8 mouse cellular contexts compared by ENCODE assay signal in genomic region chr16:18443385-18443841, GRCm38 (mm10). TPM values are rescaled to one million over a fixed set of nuclear protein-coding genes. Genes with fewer than 3 reads are reported as not detected.
DNase-seq lines count a peak whose midpoint lies in the region; ATAC-seq and TF ChIP-seq lines count a peak whose summit lies in the region.

No protein-coding gene starts in this region.

- ATAC-seq in forebrain, embryonic 12.5 days (ENCODE audit: low FRiP score): peak; percentile 90
- peak; percentile 88 for ATAC-seq in heart, postnatal 0 days (ENCODE audit: insufficient read depth, low read depth)
- ATAC-seq in liver, embryonic 15.5 days (ENCODE audit: insufficient read depth): peak; percentile 62
- peak; percentile 90 for ATAC-seq in neural tube, embryonic 14.5 days (ENCODE audit: low read depth)

- no peak overlapping the region for H3K27ac ChIP-seq in CH12.LX (ENCODE audit: insufficient read depth, low read depth)
- no peak overlapping the region for H3K27ac ChIP-seq in forebrain, embryonic 12.5 days
- H3K27ac ChIP-seq in heart, postnatal 0 days (ENCODE audit: low read depth): no peak overlapping the region
- 0 out of 2 replicates have a peak overlapping the region, but pooled peaks have one; percentile 2 for H3K27ac ChIP-seq in liver, embryonic 15.5 days (replicated peaks)
- H3K27ac ChIP-seq in neural tube, embryonic 14.5 days (ENCODE audit: low read depth, low read length): no peak overlapping the region

- in situ Hi-C loops in CH12.LX (cut with MboI; ENCODE audit: low pct_ligation_motif_present, low pct_unique_long_range_greater_than_20kb, low sequenced_read_pairs): loop anchor here (5.0 kb wide), 1 partner anchor 169 kb away; no protein-coding TSS in a partner anchor

- peaks cover 29 to 76% of the 10 kb centered on the region in 2 experiments for H3K36me3 ChIP-seq in CH12.LX (replicated peaks in 1 of 2; ENCODE audit: control insufficient read depth in 1 of 2, insufficient read depth in 1 of 2, low read length in 1 of 2)
- peaks cover 10% of the 10 kb centered on the region; the same call in 1 of the 2 replicates for H3K36me3 ChIP-seq in forebrain, embryonic 12.5 days (replicated peaks)
- H3K36me3 ChIP-seq in heart, postnatal 0 days (replicated peaks; ENCODE audit: control insufficient read depth, insufficient read depth, low read length): peaks cover 30% of the 10 kb centered on the region
- peaks cover 98% of the 10 kb centered on the region for H3K36me3 ChIP-seq in liver, embryonic 15.5 days (replicated peaks)
- H3K36me3 ChIP-seq in neural tube, embryonic 14.5 days (ENCODE audit: control insufficient read depth, insufficient read depth, low read length): peaks cover 6% of the 10 kb centered on the region; the same call in 1 of the 2 replicates

- 28% methylated on average over 8 of the region's 8 CpGs for WGBS in forebrain, embryonic 12.5 days
- WGBS in heart, postnatal 0 days: 11% methylated on average over 8 of the region's 8 CpGs
- WGBS in liver, embryonic 15.5 days (ENCODE audit: insufficient replicate concordance): 18% methylated on average over 8 of the region's 8 CpGs
- WGBS in neural tube, embryonic 14.5 days: 29% methylated on average over 8 of the region's 8 CpGs

- no peaks in the 10 kb centered on the region for H3K9me3 ChIP-seq in CH12.LX (replicated peaks; ENCODE audit: low read length)
- H3K9me3 ChIP-seq in forebrain, embryonic 12.5 days: no peaks in the 10 kb centered on the region
- H3K9me3 ChIP-seq in heart, postnatal 0 days (replicated peaks; ENCODE audit: control insufficient read depth, low read length): no peaks in the 10 kb centered on the region
- H3K9me3 ChIP-seq in liver, embryonic 15.5 days (replicated peaks): no peaks in the 10 kb centered on the region
- H3K9me3 ChIP-seq in neural tube, embryonic 14.5 days (ENCODE audit: control insufficient read depth, low read length): no peaks in the 10 kb centered on the region

- H3K4me2 ChIP-seq in CH12.LX (ENCODE audit: insufficient read depth, low read depth, poor library complexity, severe bottlenecking): no peak overlapping the region
- H3K4me2 ChIP-seq in forebrain, embryonic 12.5 days: no peak overlapping the region
- no peak overlapping the region for H3K4me2 ChIP-seq in heart, postnatal 0 days (ENCODE audit: low read depth, low read length)
- no peak overlapping the region for H3K4me2 ChIP-seq in liver, embryonic 15.5 days
- H3K4me2 ChIP-seq in neural tube, embryonic 14.5 days (ENCODE audit: low read depth, low read length): no peak overlapping the region

- no peak overlapping the region for H3K4me3 ChIP-seq in CH12.LX (replicated peaks in 1 of 3; ENCODE audit: low read depth in 2 of 3, low read length in 2 of 3, poor library complexity in 1 of 3)
- H3K4me3 ChIP-seq in forebrain, embryonic 12.5 days (replicated peaks): no peak overlapping the region
- H3K4me3 ChIP-seq in heart, postnatal 0 days (ENCODE audit: low read depth, low read length): no peak overlapping the region
- no peak overlapping the region for H3K4me3 ChIP-seq in liver, embryonic 15.5 days (replicated peaks)
- H3K4me3 ChIP-seq in neural tube, embryonic 14.5 days (ENCODE audit: low read depth, low read length): no peak overlapping the region

- peak; percentile 85 for DNase-seq in CH12.LX (ENCODE audit: extremely low read depth)
- DNase-seq in c-Kit-positive CD71-positive TER-119-negative erythroid progenitor cells, embryonic 14.5 days (ENCODE audit: low read depth): peak; percentile 75
- DNase-seq in heart, postnatal 0 days (ENCODE audit: low spot score): peak; percentile 65
- DNase-seq in kidney, postnatal 36 days: peak; percentile 93 to 98
- peak; percentile 98 for DNase-seq in testis, postnatal 10 days (ENCODE audit: low spot score)

- no peaks in the 10 kb centered on the region for H3K27me3 ChIP-seq in CH12.LX (replicated peaks)
- no peaks in the 10 kb centered on the region for H3K27me3 ChIP-seq in forebrain, embryonic 12.5 days
- H3K27me3 ChIP-seq in heart, postnatal 0 days (ENCODE audit: control insufficient read depth, insufficient read depth, low read length): no peaks in the 10 kb centered on the region
- H3K27me3 ChIP-seq in liver, embryonic 15.5 days: no peaks in the 10 kb centered on the region
- no peaks in the 10 kb centered on the region for H3K27me3 ChIP-seq in neural tube, embryonic 14.5 days (ENCODE audit: control insufficient read depth, insufficient read depth, low read length)

- no peaks in the 10 kb centered on the region for H3K79me2 ChIP-seq in CH12.LX (replicated peaks; ENCODE audit: control insufficient read depth, extremely low read depth, insufficient read depth, poor library complexity, severe bottlenecking)

- peak; percentile 93 to 99 for TF ChIP-seq CTCF in CH12.LX (conservative IDR thresholded peaks at IDR 0.05 in 1 of 2, IDR thresholded peaks at IDR 0.05 in 1 of 2; ENCODE audit: low read depth in 2 of 2, low read length in 2 of 2)
- peak; percentile 100 for TF ChIP-seq CTCF in heart, postnatal 0 days (IDR thresholded peaks at IDR 0.05; ENCODE audit: low read depth)

- TF ChIP-seq EP300 in CH12.LX (IDR thresholded peaks at IDR 0.05; ENCODE audit: low read length): no peak
- no peak for TF ChIP-seq EP300 in heart, postnatal 0 days (IDR thresholded peaks at IDR 0.05; ENCODE audit: low read depth)

- no peak for TF ChIP-seq POLR2A in CH12.LX (IDR thresholded peaks at IDR 0.05; ENCODE audit: low read depth, low read length)

- TF ChIP-seq RAD21 in CH12.LX (IDR thresholded peaks at IDR 0.05; ENCODE audit: low read depth, low read length): peak; percentile 99

- H3K4me1 ChIP-seq in CH12.LX (ENCODE audit: control insufficient read depth in 1 of 2, insufficient read depth in 2 of 2): peaks cover 3 to 10% of the 10 kb centered on the region in 2 experiments
- no peaks in the 10 kb centered on the region for H3K4me1 ChIP-seq in forebrain, embryonic 12.5 days
- no peaks in the 10 kb centered on the region for H3K4me1 ChIP-seq in heart, postnatal 0 days (ENCODE audit: control insufficient read depth, insufficient read depth)
- H3K4me1 ChIP-seq in liver, embryonic 15.5 days (replicated peaks): peaks cover 10% of the 10 kb centered on the region; the same call in 1 of the 2 replicates
- no peaks in the 10 kb centered on the region for H3K4me1 ChIP-seq in neural tube, embryonic 14.5 days (ENCODE audit: control insufficient read depth, insufficient read depth, low read length)

- H3K9ac ChIP-seq in CH12.LX (ENCODE audit: insufficient read depth, low read depth): no peak overlapping the region
- H3K9ac ChIP-seq in forebrain, embryonic 12.5 days: no peak overlapping the region
- no peak overlapping the region for H3K9ac ChIP-seq in heart, postnatal 0 days (replicated peaks; ENCODE audit: low read depth, low read length)
- no peak overlapping the region for H3K9ac ChIP-seq in liver, embryonic 15.5 days
- no peak overlapping the region for H3K9ac ChIP-seq in neural tube, embryonic 14.5 days (replicated peaks; ENCODE audit: low read depth, low read length)

- dilution Hi-C loops in CH12.LX (cut with MboI; ENCODE audit: extremely low pct_ligation_motif_present, extremely low pct_unique_long_range_greater_than_20kb, low sequenced_read_pairs): no loop called here

TF ChIP-seq in CH12.LX, 34 proteins besides CTCF, POLR2A, EP300 and RAD21 (continues in another document):
- TF ChIP-seq IRF4 (IDR thresholded peaks at IDR 0.05; ENCODE audit: low read depth, low read length): peak; percentile 10; the same call in 1 of the 2 replicates

RNA-seq across cellular contexts. Expression of gene Comt, which starts 16.8 kb away (rescaled TPM):
- total RNA-seq in CH12.LX (2012; rRNA removed) (81.3 and 84.8 TPM in 2 replicates), CH12.LX (2014; rRNA removed) (91.6 and 98.9 TPM in 2 replicates)
- 69.7 and 74.0 TPM in 2 replicates for polyA plus RNA-seq in CH12.LX (2012; ENCODE audit: insufficient read length, low read depth)
- polyA plus RNA-seq in forebrain, embryonic 12.5 days (2016; fragmentation: Nextera tagmentation; extraction: Ambion mirVana): 53.5 and 54.2 TPM in 2 replicates
- 160 and 168 TPM in 2 replicates for total RNA-seq in heart, postnatal 0 days (2014; rRNA removed; ENCODE audit: low replicate concordance)
- 155 and 158 TPM in 2 replicates for polyA plus RNA-seq in heart, postnatal 0 days (2015; fragmentation: Nextera tagmentation; extraction: Ambion mirVana)
- polyA plus RNA-seq in liver, embryonic 15.5 days (2015; fragmentation: Nextera tagmentation; extraction: Ambion mirVana): 87.6 and 94.1 TPM in 2 replicates
- 102 and 103 TPM in 2 replicates for polyA plus RNA-seq in neural tube, embryonic 14.5 days (2014; fragmentation: Nextera tagmentation; extraction: Ambion mirVana)

RNA-seq across cellular contexts. Expression of gene Txnrd2, which starts 17.2 kb away (rescaled TPM):
- total RNA-seq in CH12.LX (2012; rRNA removed) (19.4 and 22.0 TPM in 2 replicates), CH12.LX (2014; rRNA removed) (14.6 and 15.1 TPM in 2 replicates)
- 24.1 and 32.2 TPM in 2 replicates for polyA plus RNA-seq in CH12.LX (2012; ENCODE audit: insufficient read length, low read depth)
- polyA plus RNA-seq in forebrain, embryonic 12.5 days (2016; fragmentation: Nextera tagmentation; extraction: Ambion mirVana): 23.3 and 23.7 TPM in 2 replicates
- 12.7 and 14.7 TPM in 2 replicates for total RNA-seq in heart, postnatal 0 days (2014; rRNA removed; ENCODE audit: low replicate concordance)
- 40.0 and 41.2 TPM in 2 replicates for polyA plus RNA-seq in heart, postnatal 0 days (2015; fragmentation: Nextera tagmentation; extraction: Ambion mirVana)
- 101 and 114 TPM in 2 replicates for polyA plus RNA-seq in liver, embryonic 15.5 days (2015; fragmentation: Nextera tagmentation; extraction: Ambion mirVana)
- 21.3 and 25.4 TPM in 2 replicates for polyA plus RNA-seq in neural tube, embryonic 14.5 days (2014; fragmentation: Nextera tagmentation; extraction: Ambion mirVana)

RNA-seq across cellular contexts. Expression of gene Gnb1l, which starts 55.1 kb away (rescaled TPM):
- total RNA-seq in CH12.LX (2012; rRNA removed): 21.5 and 22.3 TPM in 2 replicates
- total RNA-seq in CH12.LX (2014; rRNA removed): 15.9 and 16.8 TPM in 2 replicates
- 25.5 and 26.9 TPM in 2 replicates for polyA plus RNA-seq in CH12.LX (2012; ENCODE audit: insufficient read length, low read depth)
- polyA plus RNA-seq in forebrain, embryonic 12.5 days (2016; fragmentation: Nextera tagmentation; extraction: Ambion mirVana): 11.9 and 14.7 TPM in 2 replicates
- 0.43 and 2.2 TPM in 2 replicates for total RNA-seq in heart, postnatal 0 days (2014; rRNA removed; ENCODE audit: low replicate concordance)
- polyA plus RNA-seq in heart, postnatal 0 days (2015; fragmentation: Nextera tagmentation; extraction: Ambion mirVana): 7.5 and 8.5 TPM in 2 replicates
- polyA plus RNA-seq in liver, embryonic 15.5 days (2015; fragmentation: Nextera tagmentation; extraction: Ambion mirVana): 7.5 and 8.3 TPM in 2 replicates
- polyA plus RNA-seq in neural tube, embryonic 14.5 days (2014; fragmentation: Nextera tagmentation; extraction: Ambion mirVana): 12.5 and 15.7 TPM in 2 replicates

RNA-seq across cellular contexts. Expression of gene Rtl10, which starts 55.3 kb away (rescaled TPM):
- total RNA-seq in CH12.LX (2012; rRNA removed): 9.8 and 11.0 TPM in 2 replicates
- total RNA-seq in CH12.LX (2014; rRNA removed): 2.1 and 4.8 TPM in 2 replicates
- 12.3 and 21.1 TPM in 2 replicates for polyA plus RNA-seq in CH12.LX (2012; ENCODE audit: insufficient read length, low read depth)
- 1.9 and 3.3 TPM in 2 replicates for polyA plus RNA-seq in forebrain, embryonic 12.5 days (2016; fragmentation: Nextera tagmentation; extraction: Ambion mirVana)
- 0.42 and 1.6 TPM in 2 replicates for total RNA-seq in heart, postnatal 0 days (2014; rRNA removed; ENCODE audit: low replicate concordance)
- 0.94 and 1.2 TPM in 2 replicates for polyA plus RNA-seq in heart, postnatal 0 days (2015; fragmentation: Nextera tagmentation; extraction: Ambion mirVana)
- polyA plus RNA-seq in liver, embryonic 15.5 days (2015; fragmentation: Nextera tagmentation; extraction: Ambion mirVana): 0.70 and 0.84 TPM in 2 replicates
- 3.3 and 3.4 TPM in 2 replicates for polyA plus RNA-seq in neural tube, embryonic 14.5 days (2014; fragmentation: Nextera tagmentation; extraction: Ambion mirVana)
